Mouse (Mus musculus): Measurements from ENCODE around the gene Sap30l. TPM values are rescaled to one million over a fixed set of nuclear protein-coding genes. Genes with fewer than 3 reads are reported as not detected.

The Sap30l gene
- polyA plus RNA-seq, 1 experiment from 2014 or later: 8.5 TPM

DNA sequence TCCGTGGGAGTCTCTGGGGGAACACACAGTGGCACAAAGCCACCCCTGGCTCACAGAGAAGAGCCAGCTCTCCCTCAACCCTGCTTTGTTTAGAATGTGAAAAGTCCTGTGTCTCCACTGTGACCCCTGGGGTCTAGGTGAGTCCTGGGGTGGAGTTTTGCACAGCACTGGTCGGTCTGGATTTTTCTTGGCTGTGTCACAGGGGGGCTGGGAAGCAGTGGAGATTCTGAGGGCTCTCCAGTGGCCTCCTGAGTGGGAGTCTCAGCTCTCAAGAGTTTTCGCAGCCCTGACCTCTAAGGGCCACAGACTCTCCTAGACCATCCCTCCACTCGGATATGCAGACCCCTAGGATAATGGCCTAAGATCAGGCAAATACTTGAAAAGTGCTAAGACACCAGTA lies 56.3 kb downstream of the Sap30l start:
- Histone ChIP-seq H3K4me2 (ENCODE audit: low read length) (no peak overlapping the region), H3K9me3 (replicated peaks; ENCODE audit: control insufficient read depth, low read length) (no peaks in the 10 kb centered on the region), H3K4me3 (ENCODE audit: low read depth, low read length) (no peak overlapping the region), H3K4me1 (ENCODE audit: control insufficient read depth, insufficient read depth, low read length) (no peaks in the 10 kb centered on the region), H3K27ac (ENCODE audit: low read depth, low read length) (no peak overlapping the region), H3K9ac (ENCODE audit: low read length) (no peak overlapping the region), H3K36me3 (ENCODE audit: control insufficient read depth, insufficient read depth, low read length) (no peaks in the 10 kb centered on the region), H3K27me3 (replicated peaks; ENCODE audit: control insufficient read depth, insufficient read depth, low read length) (no peaks in the 10 kb centered on the region)
- no peak for DNase-seq (ENCODE audit: low spot score)
- no peak for ATAC-seq
- 49% methylated on average over 4 of the region's 4 CpGs for WGBS

Other genes starting within 250 kb of the Sap30l start
- gene Galnt10, start 156.2 kb upstream of the Sap30l start, polyA plus RNA-seq (2014; fragmentation: Nextera tagmentation; extraction: Ambion mirVana): 6.1 and 7.1 TPM in 2 replicates
- gene Hand1, start 31.2 kb downstream of the Sap30l start, polyA plus RNA-seq (2014; fragmentation: Nextera tagmentation; extraction: Ambion mirVana): not detected in 2 replicates
- gene Larp1, start 207.4 kb downstream of the Sap30l start, polyA plus RNA-seq (2014; fragmentation: Nextera tagmentation; extraction: Ambion mirVana): 11.8 and 14.7 TPM in 2 replicates